8 mouse cellular contexts compared by ENCODE assay signal in the genomic region with DNA sequence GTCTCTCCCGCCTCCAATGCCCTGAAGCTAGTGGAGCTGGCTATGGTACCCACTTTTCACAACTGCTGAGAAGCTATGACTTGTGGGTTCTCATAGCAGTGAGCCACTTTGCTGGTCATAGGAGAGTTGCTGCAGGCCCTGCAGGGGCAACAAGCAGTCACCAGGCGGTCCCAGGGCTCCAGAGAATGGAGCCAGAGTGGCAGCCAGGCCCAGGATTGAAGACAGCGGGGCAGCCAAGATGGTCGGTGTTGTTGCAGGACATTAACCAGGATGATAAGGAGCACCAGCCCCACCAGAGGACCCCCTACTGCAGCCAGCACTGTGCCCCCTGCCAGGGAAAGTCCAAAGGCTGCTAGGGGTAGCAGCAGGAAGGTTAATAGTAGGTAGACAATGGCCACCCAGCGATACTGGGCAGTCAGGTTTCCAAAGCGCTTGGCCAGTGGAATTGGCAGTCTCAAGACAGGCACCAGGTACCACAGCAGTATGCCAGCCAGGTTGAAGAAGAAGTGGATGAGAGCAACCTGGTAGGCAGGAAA. TPM values are rescaled to one million over a fixed set of nuclear protein-coding genes. Genes with fewer than 3 reads are reported as not detected.
DNase-seq lines count a peak whose midpoint lies in the region; ATAC-seq and TF ChIP-seq lines count a peak whose summit lies in the region.

No protein-coding gene starts in this region.

- no peak overlapping the region for H3K4me3 ChIP-seq in heart, adult 2 months
- H3K4me3 ChIP-seq in spleen, adult 2 months (ENCODE audit: extremely low read depth, insufficient read depth, insufficient read length), result no peak overlapping the region
- peak overlapping the region; percentile 48 for H3K4me3 ChIP-seq in liver, embryonic 12.5 days

- no peaks in the 10 kb centered on the region; the same call in 1 of the 2 replicates for H3K36me3 ChIP-seq in heart, adult 2 months (ENCODE audit: control insufficient read depth, insufficient read depth, low read length)
- H3K36me3 ChIP-seq in spleen, adult 2 months (ENCODE audit: control insufficient read depth, insufficient read depth, low read length), result no peaks in the 10 kb centered on the region
- no peaks in the 10 kb centered on the region for H3K36me3 ChIP-seq in liver, embryonic 12.5 days

- no peak for TF ChIP-seq POLR2A in heart, adult 2 months (IDR thresholded peaks at IDR 0.05; ENCODE audit: insufficient read depth, low read depth, low read length)
- TF ChIP-seq POLR2A in spleen, adult 2 months (IDR thresholded peaks at IDR 0.05; ENCODE audit: low read depth, low read length), result no peak

- no peaks in the 10 kb centered on the region for H3K27me3 ChIP-seq in heart, adult 2 months (ENCODE audit: control insufficient read depth, insufficient read depth, low read length)
- no peaks in the 10 kb centered on the region; the same call in 1 of the 2 replicates for H3K27me3 ChIP-seq in spleen, adult 2 months (ENCODE audit: control insufficient read depth, insufficient read depth, low read length)
- peaks cover 16% of the 10 kb centered on the region for H3K27me3 ChIP-seq in liver, embryonic 12.5 days (replicated peaks)

- 71% methylated on average over 6 of the region's 6 CpGs for WGBS in heart, adult 2 months
- WGBS in spleen, adult 2 months, result 79% methylated on average over 6 of the region's 6 CpGs
- 65% methylated on average over 6 of the region's 6 CpGs for WGBS in liver, embryonic 12.5 days (ENCODE audit: insufficient replicate concordance)

- no peaks in the 10 kb centered on the region for H3K79me2 ChIP-seq in heart, adult 2 months (replicated peaks; ENCODE audit: control insufficient read depth, insufficient read depth, low read length)

- intact Hi-C loops in heart, adult 2 months (cut with DNase I), result loop anchor here (1.0 to 5.0 kb wide), 3 partner anchors 26 to 43 kb away; partner anchors contain the start of genes Anapc2, Ssna1 and Tmem203

- no peak for TF ChIP-seq CTCF in heart, adult 2 months (IDR thresholded peaks at IDR 0.05)
- TF ChIP-seq CTCF in spleen, adult 2 months (IDR thresholded peaks at IDR 0.05; ENCODE audit: extremely low read depth, insufficient read depth, insufficient read length, insufficient replicate concordance), result no peak

- H3K27ac ChIP-seq in heart, adult 2 months, result peak overlapping the region; percentile 85
- 0 out of 2 replicates have a peak overlapping the region, but pooled peaks have one; percentile 27 for H3K27ac ChIP-seq in spleen, adult 2 months (ENCODE audit: insufficient read depth, low read length)
- peak overlapping the region; percentile 74 for H3K27ac ChIP-seq in liver, embryonic 12.5 days

- no peaks in the 10 kb centered on the region for H3K9me3 ChIP-seq in liver, embryonic 12.5 days (replicated peaks)

- peak overlapping the region; percentile 70 for H3K4me2 ChIP-seq in liver, embryonic 12.5 days

- H3K9ac ChIP-seq in heart, adult 2 months (ENCODE audit: low read depth, low read length), result 0 out of 2 replicates have a peak overlapping the region, but pooled peaks have one; percentile 8
- peak overlapping the region; percentile 67; the same call in 1 of the 2 replicates for H3K9ac ChIP-seq in liver, embryonic 12.5 days

- DNase-seq in heart, adult 2 months, result no peak
- DNase-seq in heart, adult 9 months (ENCODE audit: low spot score in 2 of 2), result no peak
- DNase-seq in spleen, adult 2 months (ENCODE audit: low read depth in 1 of 2, low spot score in 2 of 2), result no peak
- no peak for DNase-seq in spleen, postnatal 4 days (ENCODE audit: low spot score in 2 of 2)
- no peak for DNase-seq in thymus, adult 18-20 months
- DNase-seq in yolk sac, embryonic 10.5 days (ENCODE audit: low spot score), result no peak

- no peak for ATAC-seq in liver, embryonic 12.5 days
- ATAC-seq in erythroid progenitor cell, adult 5-6 weeks (replicated peaks; ENCODE audit: low FRiP score, poor library complexity, severe bottlenecking), result no peak

- no peak for TF ChIP-seq EP300 in heart, adult 2 months (IDR thresholded peaks at IDR 0.05; ENCODE audit: insufficient read depth, low read depth, low read length)

- H3K4me1 ChIP-seq in heart, adult 2 months (ENCODE audit: control insufficient read depth, insufficient read depth, low read length), result peaks cover 4% of the 10 kb centered on the region
- H3K4me1 ChIP-seq in spleen, adult 2 months (ENCODE audit: control insufficient read depth, insufficient read depth, insufficient read length), result peaks cover 3% of the 10 kb centered on the region; the same call in 1 of the 2 replicates
- peaks cover 39% of the 10 kb centered on the region for H3K4me1 ChIP-seq in liver, embryonic 12.5 days

RNA-seq across cellular contexts. Expression of gene Tubb4b, which starts 4.6 kb away (rescaled TPM):
- 100 to 1,000 TPM; 327 to 342 TPM for total RNA-seq in heart, adult 2 months (2021)
- 315 and 439 TPM in 2 replicates for polyA plus RNA-seq in heart, adult 2 months (2012; rRNA removed)
- polyA plus RNA-seq in spleen, adult 2 months (2012; rRNA removed), result 222 and 307 TPM in 2 replicates
- polyA plus RNA-seq in liver, embryonic 12.5 days (2016; fragmentation: Nextera tagmentation; extraction: Ambion mirVana), result 901 and 931 TPM in 2 replicates
- 940 and 950 TPM in 2 replicates for total RNA-seq in erythroid progenitor cell, adult 5-6 weeks (2015; ENCODE audit: low replicate concordance)
- 826 and 920 TPM in 2 replicates for total RNA-seq in erythroid progenitor cell, adult 5-6 weeks (2017; ENCODE audit: low replicate concordance)

RNA-seq across cellular contexts. Expression of gene Slc34a3, which starts 5.1 kb away (rescaled TPM):
- not detected for total RNA-seq in heart, adult 2 months (2021)
- polyA plus RNA-seq in heart, adult 2 months (2012; rRNA removed), result not detected in 2 replicates
- 0.04 and 0.06 TPM in 2 replicates for polyA plus RNA-seq in spleen, adult 2 months (2012; rRNA removed)
- polyA plus RNA-seq in liver, embryonic 12.5 days (2016; fragmentation: Nextera tagmentation; extraction: Ambion mirVana), result 0.17 TPM in 1 of 2 replicates, not detected in the other
- not detected in 2 replicates for total RNA-seq in erythroid progenitor cell, adult 5-6 weeks (2015; ENCODE audit: low replicate concordance)
- total RNA-seq in erythroid progenitor cell, adult 5-6 weeks (2017; ENCODE audit: low replicate concordance), result not detected in 2 replicates

RNA-seq across cellular contexts. Expression of gene Rnf224, which starts 7.5 kb away (rescaled TPM):
- total RNA-seq in heart, adult 2 months (2021), result not detected
- polyA plus RNA-seq in heart, adult 2 months (2012; rRNA removed), result not detected in 2 replicates
- not detected in 2 replicates for polyA plus RNA-seq in spleen, adult 2 months (2012; rRNA removed)
- polyA plus RNA-seq in liver, embryonic 12.5 days (2016; fragmentation: Nextera tagmentation; extraction: Ambion mirVana), result 0.10 and 0.11 TPM in 2 replicates
- not detected in 2 replicates for total RNA-seq in erythroid progenitor cell, adult 5-6 weeks (2015; ENCODE audit: low replicate concordance)
- not detected in 2 replicates for total RNA-seq in erythroid progenitor cell, adult 5-6 weeks (2017; ENCODE audit: low replicate concordance)

RNA-seq across cellular contexts. Expression of gene Fam166a, which starts 10.5 kb away (rescaled TPM):
- total RNA-seq in heart, adult 2 months (2021), result not detected
- 0.21 TPM in 1 of 2 replicates, not detected in the other for polyA plus RNA-seq in heart, adult 2 months (2012; rRNA removed)
- polyA plus RNA-seq in spleen, adult 2 months (2012; rRNA removed), result 0.11 and 0.16 TPM in 2 replicates
- 1.2 TPM in 1 of 2 replicates, not detected in the other for polyA plus RNA-seq in liver, embryonic 12.5 days (2016; fragmentation: Nextera tagmentation; extraction: Ambion mirVana)
- not detected in 2 replicates for total RNA-seq in erythroid progenitor cell, adult 5-6 weeks (2015; ENCODE audit: low replicate concordance)
- not detected in 2 replicates for total RNA-seq in erythroid progenitor cell, adult 5-6 weeks (2017; ENCODE audit: low replicate concordance)

RNA-seq across cellular contexts. Expression of gene Rnf208, which starts 13.0 kb away (rescaled TPM):
- total RNA-seq in heart, adult 2 months (2021), result under 1 TPM; 0.47 to 0.61 TPM
- polyA plus RNA-seq in heart, adult 2 months (2012; rRNA removed), result 1.5 and 2.4 TPM in 2 replicates
- 1.8 and 2.1 TPM in 2 replicates for polyA plus RNA-seq in spleen, adult 2 months (2012; rRNA removed)
- polyA plus RNA-seq in liver, embryonic 12.5 days (2016; fragmentation: Nextera tagmentation; extraction: Ambion mirVana), result 1.8 and 2.4 TPM in 2 replicates
- not detected in 2 replicates for total RNA-seq in erythroid progenitor cell, adult 5-6 weeks (2015; ENCODE audit: low replicate concordance)
- not detected in 2 replicates for total RNA-seq in erythroid progenitor cell, adult 5-6 weeks (2017; ENCODE audit: low replicate concordance)

Comparison
In these comparisons a context has a peak if more than half of its experiments do, and no peak if none do; other contexts are left out.
1. H3K27ac ChIP-seq: peak in every context shown above with its lines; median percentile 85 in heart, adult 2 months; 74 in liver, embryonic 12.5 days; 27 in spleen, adult 2 months.